Mouse (Mus musculus): Measurements from ENCODE around the gene Nos1ap. TPM values are rescaled to one million over a fixed set of nuclear protein-coding genes. Genes with fewer than 3 reads are reported as not detected.

Gene Nos1ap
- total RNA-seq, 2 experiments from 2014 or later = 21.8 to 24.0 TPM

DNA sequence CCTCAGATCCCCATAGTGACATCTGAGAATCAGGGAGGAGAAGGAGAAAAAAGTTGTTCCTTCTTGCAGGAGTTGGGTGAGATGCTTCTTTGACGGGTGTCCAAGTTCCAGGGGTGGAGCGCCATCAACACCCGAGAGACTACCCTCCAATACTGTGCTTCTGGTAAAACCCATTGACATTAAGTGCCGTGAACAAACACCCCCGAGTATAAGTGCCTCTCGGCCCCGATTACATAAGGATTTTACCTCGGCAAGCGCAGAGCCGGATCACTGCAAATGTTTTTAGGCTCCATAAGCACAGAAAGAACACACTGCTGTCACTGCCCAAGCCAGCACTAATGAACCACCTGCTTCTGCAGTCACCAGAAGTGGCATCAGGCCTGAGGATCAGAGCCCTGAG lies 266.7 kb downstream of the Nos1ap start:
- no peak for DNase-seq
- intact Hi-C loops (cut with DNase I) = no loop called here

DNA sequence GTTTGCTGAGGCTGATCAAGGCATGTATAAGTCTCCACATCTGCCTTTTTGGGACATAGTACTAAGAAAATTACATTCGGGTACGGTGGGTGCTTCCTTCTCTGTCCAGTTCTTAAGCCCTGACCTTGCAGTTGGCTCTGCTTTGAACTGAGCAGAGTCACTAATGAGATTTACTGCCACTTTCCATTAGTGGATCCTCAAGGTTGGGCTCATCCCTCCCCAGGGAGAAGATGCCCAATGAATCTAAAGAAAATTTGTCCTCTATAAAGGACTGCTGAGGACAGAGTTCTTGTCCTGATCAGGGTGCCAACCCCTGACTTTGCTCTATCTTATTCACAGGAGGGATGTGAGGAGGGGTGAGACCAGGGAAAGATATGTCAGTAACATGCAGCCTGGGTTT lies 267.6 kb downstream of the Nos1ap start:
- intact Hi-C loops (cut with DNase I) = no loop called here

DNA sequence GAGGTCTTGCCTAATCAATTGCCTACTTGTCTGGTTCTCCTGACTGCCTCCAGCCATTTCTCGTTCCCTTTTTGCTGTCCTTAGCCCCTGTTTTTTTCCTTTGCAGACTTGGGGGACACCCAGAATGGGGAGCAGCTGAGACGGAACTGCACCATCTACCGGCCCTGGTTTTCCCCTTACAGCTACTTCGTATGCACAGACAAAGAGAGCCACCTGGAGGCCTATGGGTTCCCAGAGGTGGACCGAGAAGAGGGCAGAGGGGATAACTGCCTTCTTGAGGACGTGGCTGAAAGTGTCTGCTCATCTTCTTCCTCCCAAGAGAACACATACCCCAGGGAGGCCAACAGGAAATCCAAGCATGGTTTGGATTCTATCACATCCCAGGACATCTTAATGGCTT lies 278.2 kb downstream of the Nos1ap start:
- intact Hi-C loops (cut with DNase I) = no loop called here
- no peak for DNase-seq

More for the DNA sequence above, 267.6 kb downstream of the Nos1ap start:
- DNase-seq = no peak

DNA sequence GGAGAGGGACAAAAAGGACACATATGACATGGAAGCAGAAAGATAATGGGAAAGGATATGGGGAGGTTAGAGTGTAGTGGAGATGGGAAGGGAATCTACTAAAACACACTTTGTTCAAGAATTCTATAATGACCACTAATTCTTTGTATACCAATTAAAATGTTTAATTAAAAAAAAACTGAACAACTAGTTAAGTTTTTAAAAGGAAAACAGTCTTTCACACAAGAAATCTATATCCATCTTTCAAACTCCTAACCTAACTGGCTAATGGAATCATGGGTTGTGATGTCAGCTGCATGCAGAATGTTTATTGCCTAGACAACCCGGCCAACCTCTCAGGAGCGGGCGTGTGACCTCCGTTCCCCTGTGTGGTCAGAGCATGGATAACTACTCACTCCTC lies 281.2 kb downstream of the Nos1ap start, which contains the start of gene Spata46:
Gene Spata46 (plus strand): TSS at position 301 of the 400 bp plus-strand sequence.
- DNase-seq = no peak
- intact Hi-C loops (cut with DNase I) = no loop called here

DNA sequence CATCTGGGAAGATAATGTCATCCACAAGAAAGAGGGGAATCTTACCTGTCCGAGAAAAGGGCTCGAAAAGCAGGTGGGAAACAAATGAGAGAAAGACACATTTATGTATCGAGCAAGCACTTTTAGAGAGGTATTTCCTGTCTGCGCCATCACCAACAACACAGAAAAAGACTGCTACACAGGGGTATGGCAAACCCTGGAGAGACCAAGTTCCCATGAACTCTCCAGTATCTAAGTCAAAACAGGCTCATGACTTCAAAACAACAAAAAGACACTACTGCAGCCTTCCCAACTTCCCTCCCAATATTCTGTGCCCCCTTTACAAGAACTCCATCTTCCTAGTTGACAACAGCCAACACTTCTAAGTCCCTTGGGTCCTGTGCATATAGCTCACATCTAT lies 283.4 kb downstream of the Nos1ap start, which contains the start of gene Gm7694:
Gene Gm7694 (minus strand): TSS at position 101 of the 400 bp plus-strand sequence.
- no peak for DNase-seq
- intact Hi-C loops (cut with DNase I) = no loop called here

DNA sequence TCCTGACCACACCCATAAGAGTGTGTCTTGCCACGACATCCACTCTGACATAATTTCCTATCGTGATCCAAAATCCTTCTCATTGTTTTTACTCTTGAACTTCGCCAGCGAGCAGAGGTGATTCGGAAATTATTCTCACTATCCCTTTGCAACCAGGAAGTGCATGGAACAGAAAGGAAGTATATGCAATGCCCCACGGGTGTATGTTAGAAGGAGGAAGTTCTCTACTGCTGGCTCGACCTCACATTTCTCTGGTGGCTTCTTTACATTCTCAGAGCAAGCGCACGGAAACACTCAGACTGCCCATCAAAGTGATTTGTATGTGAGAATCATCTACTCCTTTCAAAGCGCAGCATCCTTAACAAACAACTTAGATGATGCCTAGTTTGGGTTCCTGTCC lies 284.7 kb downstream of the Nos1ap start:
- intact Hi-C loops (cut with DNase I) = no loop called here
- DNase-seq = no peak

DNA sequence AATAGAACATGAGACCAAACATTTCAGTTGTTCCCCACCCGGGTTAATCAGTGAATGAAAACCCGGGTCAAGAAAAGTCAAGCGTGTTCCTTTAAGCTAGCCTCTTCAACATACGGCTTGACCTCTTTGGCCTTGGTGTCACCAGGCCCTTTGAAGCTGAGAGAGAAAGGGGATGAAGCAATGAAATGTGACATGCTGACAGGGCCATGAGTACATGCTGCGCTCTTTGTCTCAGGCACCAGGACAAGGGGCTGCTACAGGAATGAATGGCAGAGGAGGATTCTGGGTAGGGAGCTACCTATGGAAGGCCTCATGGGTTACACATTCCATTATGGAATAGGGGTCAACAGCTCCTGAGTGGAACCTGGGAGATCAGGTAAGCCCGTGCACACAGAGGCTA lies 286.6 kb downstream of the Nos1ap start:
- intact Hi-C loops (cut with DNase I) = no loop called here
- DNase-seq = no peak

DNA sequence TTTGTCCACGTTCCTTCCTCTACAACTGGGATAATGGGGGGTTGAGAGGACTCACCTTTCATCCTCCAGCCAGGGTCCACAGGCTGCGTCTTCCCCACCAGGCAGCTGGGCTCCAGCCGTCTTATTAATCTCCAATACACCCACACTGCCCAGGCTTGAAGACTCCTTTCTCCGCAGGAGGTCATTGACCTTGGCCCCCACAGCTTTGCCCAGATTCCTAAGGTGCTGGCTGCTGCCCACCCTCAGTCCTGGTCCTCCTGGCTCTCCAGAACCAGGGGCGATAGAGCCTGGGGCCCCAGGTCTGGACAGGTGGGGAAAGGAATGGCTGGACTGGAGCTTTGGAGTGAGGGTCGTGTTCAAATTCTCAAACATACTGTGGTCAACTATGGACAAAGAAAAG lies 287.2 kb downstream of the Nos1ap start:
- intact Hi-C loops (cut with DNase I) = no loop called here
- no peak for DNase-seq

DNA sequence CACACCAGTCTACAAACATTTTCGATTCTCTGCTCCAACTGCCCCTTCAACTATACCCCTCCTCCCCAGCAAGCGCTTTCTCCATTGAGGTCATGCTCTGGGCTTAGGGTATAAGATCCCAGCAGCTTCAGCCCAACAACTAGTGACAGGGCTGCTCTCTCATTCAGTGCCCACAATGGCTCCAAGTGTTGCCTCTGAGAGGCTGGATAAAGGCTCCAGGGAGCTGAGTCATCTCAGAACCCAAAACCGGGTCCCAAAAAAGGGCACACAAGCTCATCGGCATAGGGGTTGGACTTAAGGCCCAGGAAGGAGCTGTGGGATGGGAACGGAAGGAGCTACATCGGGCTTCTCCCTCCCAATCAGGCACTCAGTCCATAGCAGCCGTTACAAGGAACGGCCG lies 288.0 kb downstream of the Nos1ap start:
- no peak for DNase-seq
- intact Hi-C loops (cut with DNase I) = no loop called here

DNA sequence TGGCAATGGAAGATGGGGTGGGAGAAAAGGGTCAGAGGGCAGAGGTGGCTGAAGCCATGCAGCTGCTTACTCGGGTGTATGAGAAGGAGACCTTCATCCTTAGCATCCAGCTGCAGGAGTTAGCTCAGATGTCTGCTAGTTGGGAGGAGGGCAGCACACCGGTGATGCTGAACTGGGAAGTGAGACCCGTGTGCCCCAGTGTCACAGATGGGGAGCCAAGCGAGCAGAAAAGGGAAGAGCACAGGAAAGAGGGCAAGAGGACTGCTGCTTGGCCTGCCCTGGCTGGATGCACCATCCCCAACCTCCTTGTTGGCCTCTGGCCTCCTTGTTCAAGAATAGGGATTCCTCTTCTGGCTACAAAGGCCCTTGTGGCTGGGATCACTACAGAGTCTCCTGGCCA lies 290.2 kb downstream of the Nos1ap start:
- intact Hi-C loops (cut with DNase I) = no loop called here

DNA sequence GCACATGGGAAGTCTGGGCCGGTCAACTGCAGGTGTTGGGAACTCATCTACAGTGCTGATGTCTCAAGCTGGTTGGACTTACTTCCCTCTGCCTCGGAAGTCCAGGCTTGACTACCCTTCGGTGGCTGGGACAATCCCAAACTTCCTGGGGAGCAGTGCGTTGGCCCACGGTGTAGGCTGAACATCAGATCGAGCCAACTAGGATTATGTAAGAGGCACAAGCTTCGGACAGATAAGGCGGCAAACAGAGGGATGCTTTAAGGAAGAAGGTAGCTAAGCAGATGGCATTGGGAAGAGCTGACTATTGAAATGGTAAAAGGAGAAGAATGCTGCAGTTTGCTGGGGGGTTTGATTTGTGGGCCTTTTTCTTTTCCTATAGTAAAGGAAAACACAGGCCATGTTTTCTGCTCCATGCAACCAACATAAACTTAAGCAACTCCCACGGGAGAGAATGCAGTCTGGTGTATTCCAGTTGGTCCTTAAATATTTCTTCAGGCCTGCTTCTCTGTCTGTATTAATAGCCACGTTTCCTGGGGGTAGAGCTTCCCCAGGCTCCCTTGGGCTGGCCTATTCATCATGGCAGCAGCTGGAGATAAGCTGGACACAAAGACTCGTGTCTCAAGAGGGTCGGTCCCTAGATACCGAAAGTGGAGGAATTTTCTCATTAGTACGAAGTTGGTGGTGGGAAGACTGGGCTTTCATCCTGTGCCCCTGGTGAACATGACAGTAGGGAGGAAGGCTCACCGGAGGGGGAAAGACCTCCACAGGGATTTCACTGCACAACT lies 294.7 kb downstream of the Nos1ap start:
- DNase-seq = no peak
- intact Hi-C loops (cut with DNase I) = no loop called here

More for the DNA sequence above, 290.2 kb downstream of the Nos1ap start:
- DNase-seq = no peak

DNA sequence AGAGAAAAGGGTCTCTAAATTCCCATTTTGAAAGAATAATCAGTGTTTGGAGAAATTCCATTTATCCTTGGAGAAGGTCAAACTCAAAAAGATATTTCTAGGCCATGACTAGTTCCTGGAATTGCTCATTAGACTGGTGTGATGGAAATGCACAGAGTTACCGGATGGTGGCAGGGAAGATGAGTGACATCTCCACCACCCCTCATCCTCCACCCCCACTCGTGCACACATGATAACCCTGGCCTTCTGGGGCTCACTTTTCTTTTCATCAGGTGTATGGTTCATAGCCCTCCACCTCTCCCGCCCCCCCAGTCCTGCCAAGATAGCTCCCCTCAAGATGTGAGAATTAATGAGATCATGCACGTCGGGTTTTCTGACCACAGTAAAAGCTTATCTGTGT lies 296.4 kb downstream of the Nos1ap start:
- intact Hi-C loops (cut with DNase I) = no loop called here
- DNase-seq = no peak

DNA sequence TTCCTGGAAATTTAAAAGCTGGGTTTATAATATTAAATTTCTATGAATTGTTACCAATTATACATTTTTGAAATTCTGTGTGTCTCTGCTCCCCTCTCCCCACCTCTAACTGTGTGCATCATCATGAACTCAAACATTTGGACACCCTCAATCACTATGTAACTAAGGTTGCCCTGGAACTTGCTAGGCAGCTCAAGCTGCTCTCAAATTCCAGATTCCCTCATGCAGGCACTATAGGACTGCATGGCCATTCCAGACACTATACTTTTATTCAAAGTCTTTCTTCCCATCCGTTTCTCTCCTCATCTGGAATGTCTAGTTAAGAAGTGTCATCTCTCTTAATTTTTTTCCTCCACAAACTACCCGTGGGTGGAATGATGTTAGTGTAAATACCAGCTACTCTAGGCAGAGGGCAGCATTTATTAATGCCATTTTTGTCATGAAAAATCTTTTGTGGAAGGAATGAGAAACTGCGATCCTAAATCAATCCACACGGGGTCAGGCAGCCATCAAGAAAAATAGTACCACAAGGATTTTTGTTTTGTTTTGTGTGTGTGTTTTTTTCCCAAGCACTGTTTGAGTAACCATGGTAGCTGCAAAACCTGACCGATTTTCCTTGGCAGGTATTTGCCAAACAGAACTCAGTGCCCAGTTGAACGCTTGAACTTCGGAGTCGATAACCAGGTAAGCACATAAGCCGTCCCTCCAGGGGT lies 297.3 kb downstream of the Nos1ap start:
- intact Hi-C loops (cut with DNase I) = loop anchor here (1.0 kb wide), 1 partner anchor 321 kb away; no protein-coding TSS in a partner anchor
- peak; percentile 16 to 54 for DNase-seq

DNA sequence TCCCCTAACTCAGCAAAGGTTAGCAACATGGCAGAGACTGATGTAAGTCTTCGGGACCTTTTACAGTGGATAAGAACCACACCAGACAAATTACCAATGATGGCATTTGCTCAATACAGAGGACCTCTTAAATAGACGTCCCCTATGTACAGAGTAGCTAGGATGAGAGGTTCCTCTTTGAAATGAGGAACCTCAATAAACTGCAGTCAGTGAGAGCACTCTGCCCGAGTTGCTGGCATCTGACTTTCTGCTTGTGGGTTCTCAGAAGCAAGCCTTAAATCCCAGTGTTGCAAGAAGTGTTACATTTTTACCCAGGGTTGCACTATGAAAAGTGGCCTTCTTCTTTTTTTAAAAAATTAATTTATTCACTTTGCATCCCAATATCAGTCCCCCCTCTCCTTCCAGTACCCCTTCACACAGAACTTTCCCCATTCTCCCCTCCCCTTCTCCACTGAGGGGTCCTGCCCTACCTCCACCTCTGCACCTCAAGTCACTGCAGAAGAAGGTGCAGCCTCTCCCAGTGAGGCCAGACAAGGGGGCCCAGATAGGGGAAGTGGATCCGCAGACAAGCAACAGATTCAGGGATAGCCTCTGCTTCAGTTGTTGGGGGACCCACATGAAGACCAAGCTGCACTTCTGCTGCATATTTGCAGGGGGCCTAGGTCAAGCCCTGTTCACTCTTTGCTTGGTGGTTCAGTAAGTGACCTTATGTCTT lies 307.1 kb downstream of the Nos1ap start:
- intact Hi-C loops (cut with DNase I) = no loop called here
- no peak for DNase-seq

DNA sequence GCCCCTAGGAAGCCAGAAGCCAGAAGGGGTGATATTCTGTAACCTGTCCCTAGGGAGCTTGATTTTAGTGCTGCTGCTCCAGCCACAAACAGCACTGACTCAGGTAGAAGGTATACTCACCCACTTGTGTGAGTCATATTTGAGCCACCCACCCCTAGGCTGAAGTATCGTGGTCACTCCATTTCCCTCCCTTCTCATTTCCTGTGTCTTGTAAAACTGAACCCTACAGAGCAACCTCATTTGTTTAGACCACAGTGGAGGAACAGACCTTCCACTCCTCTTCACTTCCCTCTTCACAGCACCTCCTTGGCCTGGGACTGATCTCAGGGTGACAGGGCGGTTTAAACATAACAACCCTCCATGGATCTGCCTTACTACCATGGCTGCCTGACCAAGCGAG lies 312.6 kb downstream of the Nos1ap start, which contains the start of gene Sh2d1b1:
Gene Sh2d1b1 (plus strand): TSS at position 305 of the 400 bp plus-strand sequence.
- intact Hi-C loops (cut with DNase I) = no loop called here
- DNase-seq = no peak

DNA sequence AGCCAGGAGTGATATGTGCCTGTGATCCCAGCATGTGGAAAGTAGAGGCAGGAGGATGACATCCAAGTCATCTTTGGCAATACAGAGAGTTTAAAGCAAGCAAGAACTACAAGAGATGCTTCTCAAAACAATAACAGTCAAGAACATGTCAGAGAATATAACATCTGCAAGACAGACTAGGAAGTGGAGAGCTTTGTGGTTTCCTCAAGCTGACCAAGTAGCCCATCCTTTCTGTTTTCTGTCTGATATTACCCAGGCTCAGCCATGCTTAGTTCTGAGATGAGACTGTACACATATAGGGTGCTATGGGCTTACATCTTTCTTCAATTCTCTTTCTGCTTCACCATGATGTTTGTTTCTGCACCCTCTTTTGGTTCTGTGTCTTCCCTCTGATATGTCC lies 316.4 kb downstream of the Nos1ap start:
- intact Hi-C loops (cut with DNase I) = no loop called here
- DNase-seq = no peak

DNA sequence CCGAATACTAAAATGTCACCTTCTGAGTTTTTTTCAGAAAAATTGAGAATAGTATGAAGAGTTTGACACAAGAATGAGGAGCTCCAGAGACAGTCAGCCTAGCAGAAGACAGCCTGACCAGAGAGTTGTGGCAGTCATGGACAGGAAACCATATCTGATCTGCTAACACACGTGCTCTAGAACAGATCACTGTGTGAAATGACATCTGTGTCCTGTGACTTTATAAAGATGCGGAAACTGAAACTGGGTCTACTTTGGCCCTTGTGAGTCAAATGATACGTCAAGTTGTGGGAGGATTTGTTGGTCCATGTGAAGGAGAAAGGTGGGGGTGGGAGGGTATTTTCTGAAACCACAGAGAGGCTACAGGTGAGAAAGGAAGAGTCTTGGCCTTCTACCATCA lies 319.0 kb downstream of the Nos1ap start:
- intact Hi-C loops (cut with DNase I) = no loop called here
- no peak for DNase-seq

DNA sequence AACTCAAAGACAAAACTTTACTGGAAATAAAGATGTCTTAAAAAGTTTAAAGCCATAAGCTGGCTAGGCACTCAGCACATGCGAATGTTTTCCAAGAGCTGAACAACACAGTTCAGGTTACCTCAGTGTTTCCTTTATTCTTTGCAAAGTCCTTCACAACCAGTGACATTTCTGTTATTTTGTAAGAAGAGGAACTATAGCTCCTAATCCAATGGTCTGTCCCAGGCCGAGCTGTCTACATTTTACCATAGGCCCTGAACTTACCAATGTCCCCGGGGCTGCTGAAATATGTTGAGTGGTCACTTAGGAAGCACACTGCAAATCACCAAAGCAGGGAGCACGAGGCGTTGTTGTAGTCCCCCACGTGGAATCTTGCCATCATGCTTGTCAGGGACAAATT lies 319.4 kb downstream of the Nos1ap start:
- intact Hi-C loops (cut with DNase I) = no loop called here
- DNase-seq = no peak

DNA sequence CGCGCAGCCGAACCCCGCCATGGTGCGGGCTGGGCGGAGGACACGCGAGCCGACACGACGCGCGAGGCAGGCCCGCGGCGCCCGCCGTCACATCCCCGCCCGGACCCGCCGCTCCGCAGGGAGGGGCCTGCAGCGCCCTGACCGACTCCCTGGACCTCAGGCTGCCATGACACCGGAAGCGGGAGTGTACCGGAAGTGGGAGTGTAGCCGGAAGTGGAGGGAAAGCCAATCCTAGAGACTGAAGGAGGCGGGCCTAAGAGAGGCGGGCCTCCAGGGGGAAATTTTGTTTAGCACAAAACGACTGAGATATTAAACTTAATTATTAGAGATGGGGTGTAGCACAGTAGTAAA lies 334.1 kb downstream of the Nos1ap start:
- intact Hi-C loops (cut with DNase I) = no loop called here
- DNase-seq = peak; percentile 79 to 89

DNA sequence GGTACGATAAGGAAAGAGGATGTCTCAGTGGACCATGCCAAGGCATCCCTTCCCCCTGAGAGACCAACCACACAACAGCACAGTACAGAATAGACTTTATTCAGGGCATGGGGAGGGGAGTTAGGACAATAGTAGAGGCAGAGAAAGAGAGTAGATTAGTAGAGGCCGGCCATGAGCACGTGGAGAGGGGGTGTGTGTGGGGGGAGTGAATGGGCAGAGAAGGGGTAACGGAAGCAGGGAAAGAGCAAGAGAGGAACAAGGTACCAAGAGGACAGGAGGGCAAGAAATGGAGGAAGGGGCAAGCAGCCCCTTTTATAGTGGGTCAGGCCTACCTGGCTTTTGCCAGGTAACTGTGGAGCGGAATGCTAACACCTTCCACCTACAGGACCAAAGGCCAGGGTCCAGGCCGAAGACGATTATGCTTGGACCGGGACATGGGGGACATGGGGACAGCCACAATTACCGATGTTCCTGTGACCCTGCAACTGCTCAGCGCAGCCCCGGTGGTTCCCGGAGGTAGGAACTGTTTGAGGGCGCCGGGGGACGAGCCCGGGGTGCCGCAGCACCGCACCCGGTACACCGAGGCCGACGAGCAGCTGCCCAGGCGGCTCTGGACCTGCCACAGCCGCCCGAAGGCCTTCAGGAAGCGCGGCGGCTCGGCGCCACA lies 334.6 kb downstream of the Nos1ap start:
- intact Hi-C loops (cut with DNase I) = no loop called here
- no peak for DNase-seq
